Mouse (Mus musculus) embryo, embryonic 10 days (tissue): ENCODE data around the gene Ktn1.

ENCODE experiments used
- DNase-seq: peaks from one replicate; pipeline ENCODE4 v3.0.0-alpha.2; 2015; ENCODE audit warnings: low spot score

The Ktn1 gene

DNA sequence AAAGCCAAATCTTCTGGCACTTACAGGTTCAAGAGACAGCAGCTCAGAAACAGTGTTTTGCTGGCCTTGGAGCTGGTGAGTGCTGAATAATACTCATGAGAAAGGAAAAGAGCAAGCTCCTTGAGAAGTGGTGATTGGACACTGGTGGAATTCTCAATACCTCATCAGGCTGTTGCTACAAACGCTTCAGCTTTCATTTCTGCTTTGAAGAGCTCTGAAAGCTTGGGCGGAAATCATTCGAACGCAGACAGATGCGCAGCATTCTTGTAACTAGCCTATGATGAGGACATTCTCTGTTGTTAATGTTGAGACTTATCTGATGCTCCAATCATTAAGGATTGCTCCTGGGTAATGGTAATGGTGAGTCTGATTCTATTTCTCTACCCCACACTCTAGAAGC is at the start of gene Ktn1:
Gene Ktn1 (plus strand): TSS at position 231 of the 400 bp plus-strand sequence.
- peak; percentile 21 for DNase-seq

DNA sequence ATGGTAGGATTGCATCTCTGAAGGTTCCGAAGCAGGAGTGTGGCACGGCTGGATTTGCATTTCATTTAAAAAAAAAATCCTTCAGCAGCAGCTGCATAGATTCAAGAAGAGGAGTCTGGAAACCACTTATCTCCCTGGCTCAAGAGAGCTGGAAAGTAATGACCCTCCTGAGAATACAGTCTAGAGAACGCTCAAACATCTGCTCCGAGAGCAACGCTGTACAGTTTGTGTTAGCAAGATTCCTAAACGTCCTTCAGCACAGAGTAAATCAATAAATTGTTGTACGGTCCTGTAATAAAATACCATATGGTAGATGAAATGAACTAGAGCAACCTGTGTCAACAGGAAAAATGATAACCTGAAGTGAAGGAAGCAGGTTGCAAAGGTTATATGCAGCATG is 35.0 kb upstream of the Ktn1 start:
- no peak for DNase-seq

DNA sequence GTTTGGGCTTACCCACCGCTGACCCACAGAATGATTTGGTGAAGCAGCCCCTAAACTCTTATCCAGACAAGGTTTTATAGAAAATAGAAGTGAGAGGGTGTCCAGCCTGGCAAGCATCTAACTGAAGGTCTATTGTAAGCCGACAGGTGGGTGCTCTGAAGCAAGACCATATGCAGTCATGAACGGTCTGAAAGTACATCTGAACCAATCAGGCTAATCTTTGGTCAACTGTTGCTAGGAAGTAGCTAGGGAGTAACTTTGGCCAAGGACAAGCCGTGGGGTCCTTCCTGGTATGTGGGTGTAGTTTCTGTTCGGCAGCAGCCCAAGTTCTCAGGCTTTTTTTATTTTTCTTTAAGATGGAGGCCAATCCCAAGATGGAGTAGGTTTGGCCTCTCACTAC is 29.4 kb upstream of the Ktn1 start:
- DNase-seq = no peak

GRCm38 (mm10) chr14:47621901-47622300 is 26.3 kb upstream of the Ktn1 start:
- no peak for DNase-seq

DNA sequence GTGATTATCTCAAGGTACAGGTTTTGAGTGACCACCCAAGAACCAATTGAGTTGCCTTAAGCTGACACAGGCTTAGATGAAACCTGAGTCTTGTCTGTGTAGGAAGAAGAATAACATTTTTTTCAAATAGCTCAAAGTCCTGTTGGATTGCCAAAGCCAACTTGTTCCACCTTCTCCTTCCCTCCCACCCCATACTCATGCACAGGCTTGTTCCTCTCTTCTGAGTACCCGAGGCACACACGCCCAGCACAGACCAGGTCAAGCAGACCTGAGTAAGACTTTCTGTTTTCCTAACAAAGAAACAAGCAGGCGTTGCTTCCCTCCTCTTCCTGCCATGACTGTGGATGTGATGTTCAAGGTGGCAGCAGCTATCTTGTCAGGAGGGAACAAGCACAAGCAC is 23.4 kb upstream of the Ktn1 start:
- no peak for DNase-seq

- no peak for DNase-seq
Measured at GRCm38 (mm10) chr14:47626143-47626542, 22.1 kb upstream of the Ktn1 start.

DNA sequence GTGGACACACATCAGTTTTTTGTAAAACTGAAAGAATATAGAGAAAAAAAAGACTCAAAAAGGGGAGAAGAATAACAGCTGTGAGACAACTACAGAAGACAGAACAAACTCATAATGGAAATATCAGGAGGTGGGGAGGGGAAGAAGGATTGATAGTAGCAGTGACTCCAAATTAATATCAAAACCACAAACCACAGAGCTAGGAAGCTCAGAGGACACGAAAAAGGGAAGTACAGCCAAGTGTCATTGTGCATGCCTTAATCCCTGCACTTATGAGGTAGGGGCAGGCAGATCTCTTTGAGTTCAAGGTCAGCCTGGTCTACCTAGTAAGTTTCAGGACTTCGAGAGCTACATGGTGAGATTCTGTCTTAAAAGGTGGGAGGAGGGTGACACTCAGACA is 21.4 kb upstream of the Ktn1 start:
- no peak for DNase-seq

GRCm38 (mm10) chr14:47627360-47627759 is 20.9 kb upstream of the Ktn1 start:
- DNase-seq = no peak

DNA sequence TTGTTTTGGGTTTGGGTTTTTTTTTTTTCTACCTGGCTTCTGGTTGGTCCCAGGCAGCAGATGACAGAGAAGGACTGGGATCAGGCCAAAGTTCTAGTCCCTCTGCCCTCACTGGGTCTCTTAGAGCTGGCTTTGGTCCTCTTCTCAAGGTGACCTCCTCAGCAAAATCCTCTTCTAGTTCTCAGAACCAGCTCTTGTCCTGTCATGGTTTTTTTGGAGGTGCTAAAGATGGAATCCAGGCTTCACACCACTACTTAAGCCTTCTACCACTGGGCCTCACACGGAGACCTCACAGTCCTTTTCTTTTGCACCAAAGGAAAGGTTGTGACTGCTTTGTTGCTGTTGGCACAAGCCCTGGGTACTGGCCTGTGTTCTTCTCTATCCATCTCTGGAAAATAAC is 15.8 kb upstream of the Ktn1 start:
- no peak for DNase-seq

GRCm38 (mm10) chr14:47634410-47634809 is 13.8 kb upstream of the Ktn1 start:
- DNase-seq = peak; percentile 49

DNA sequence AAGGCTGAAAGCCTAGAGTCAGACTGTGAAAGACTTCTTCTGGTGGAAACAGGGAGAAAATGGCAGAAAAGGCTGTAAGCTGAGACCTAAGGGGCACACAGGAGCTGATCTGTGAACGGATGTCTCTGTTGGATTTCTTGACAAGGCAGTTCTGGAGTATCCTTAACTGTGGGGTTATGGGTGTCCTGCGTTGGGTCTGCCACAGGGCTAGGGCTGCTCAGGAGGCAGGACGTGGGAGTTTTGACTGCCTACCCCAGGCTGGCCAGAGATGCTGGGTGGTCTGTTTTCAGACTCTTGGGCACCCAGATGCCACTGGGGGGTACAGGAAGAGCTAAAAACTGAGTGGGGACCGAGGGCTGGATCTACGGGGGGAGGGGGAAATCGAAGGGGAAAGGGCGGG is 13.4 kb upstream of the Ktn1 start:
- no peak for DNase-seq

- no peak for DNase-seq
Measured at GRCm38 (mm10) chr14:47638316-47638895, 9.8 kb upstream of the Ktn1 start.

GRCm38 (mm10) chr14:47645620-47646019 is 2.6 kb upstream of the Ktn1 start:
- no peak for DNase-seq

DNA sequence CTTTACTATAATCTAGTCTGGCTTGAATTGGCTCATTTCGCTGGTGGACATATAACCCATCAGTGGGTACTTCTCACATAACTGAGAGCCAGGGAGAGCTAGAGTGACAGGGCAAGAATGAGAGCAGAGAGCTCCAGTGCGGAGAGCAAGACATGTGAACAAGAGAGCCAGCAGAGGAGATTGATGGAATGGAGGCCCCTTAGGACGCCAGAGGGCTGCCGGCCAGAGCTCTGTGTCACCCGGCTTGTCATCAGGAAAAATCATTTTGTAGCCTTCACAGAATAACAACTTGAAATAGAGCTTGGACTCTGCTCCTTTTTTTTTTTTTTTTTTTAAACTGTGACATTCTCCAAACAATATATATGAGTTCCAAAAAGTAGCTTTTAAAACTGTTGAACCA is 2.0 kb upstream of the Ktn1 start:
- peak; percentile 16 for DNase-seq

DNA sequence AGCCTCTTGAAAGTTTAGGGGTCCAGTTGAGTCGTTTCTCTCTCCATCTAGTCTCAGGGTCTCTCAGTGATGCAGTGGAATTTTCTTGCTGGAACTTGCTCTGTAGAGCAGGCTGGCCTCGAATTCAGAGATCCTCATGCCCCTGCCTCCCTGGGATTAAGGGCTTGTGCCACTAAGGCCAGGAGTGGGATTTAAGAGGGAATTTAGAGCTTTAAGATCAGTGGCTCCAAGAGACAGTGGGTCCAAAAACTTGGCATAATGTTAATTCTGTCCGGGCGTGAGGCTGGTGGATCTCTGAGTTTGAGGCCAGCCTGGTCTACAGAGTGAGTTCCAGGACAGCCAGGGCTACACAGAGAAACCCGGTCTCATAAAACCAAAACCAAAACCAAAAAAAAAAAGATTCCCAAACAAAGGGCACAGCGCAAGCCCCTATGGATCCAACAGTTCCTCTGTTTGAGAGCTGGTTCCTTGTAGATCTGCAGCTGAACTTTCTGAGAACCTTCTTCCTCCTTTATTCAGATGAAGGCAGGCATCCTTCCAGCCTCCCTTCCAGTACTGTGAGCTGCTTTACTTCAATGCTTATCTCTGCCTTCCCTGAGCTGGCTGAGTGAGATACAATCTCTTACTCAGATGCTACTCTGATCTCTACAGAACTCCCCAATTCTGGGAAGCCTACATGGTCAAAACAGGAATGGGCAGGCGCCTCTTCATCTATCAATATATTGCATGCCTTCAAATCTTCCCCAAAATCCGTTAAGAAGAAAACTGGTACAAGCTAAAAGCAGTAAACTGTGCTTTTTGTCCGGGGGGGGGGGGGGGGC is 1.3 kb upstream of the Ktn1 start:
- DNase-seq = no peak

GRCm38 (mm10) chr14:47648706-47649630 is 720 bp downstream of the Ktn1 start:
- peak; percentile 86 for DNase-seq

- DNase-seq = peak; percentile 74
Measured at GRCm38 (mm10) chr14:47649631-47650337, 1.5 kb downstream of the Ktn1 start.

DNA sequence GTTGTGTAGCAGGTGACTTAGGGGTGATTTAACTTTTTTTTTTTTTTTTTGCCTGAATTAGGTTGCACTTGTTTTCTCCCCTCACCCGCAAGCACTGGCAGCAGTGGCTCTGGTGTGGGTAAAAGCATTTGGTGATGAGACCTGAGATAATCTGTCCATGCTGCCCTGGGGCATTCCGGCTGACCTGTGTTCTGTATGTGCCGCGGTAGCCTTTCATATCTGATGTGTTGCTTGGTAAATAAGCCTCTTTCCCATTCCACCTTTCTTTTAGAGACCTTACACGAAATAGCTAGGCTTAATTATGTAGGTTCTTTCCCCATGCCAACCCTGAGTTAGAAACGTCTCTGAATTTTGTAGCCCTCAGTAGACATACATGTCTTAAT is 2.1 kb downstream of the Ktn1 start:
- DNase-seq = peak; percentile 27

- no peak for DNase-seq
Measured at GRCm38 (mm10) chr14:47651272-47651671, 3.0 kb downstream of the Ktn1 start.

DNA sequence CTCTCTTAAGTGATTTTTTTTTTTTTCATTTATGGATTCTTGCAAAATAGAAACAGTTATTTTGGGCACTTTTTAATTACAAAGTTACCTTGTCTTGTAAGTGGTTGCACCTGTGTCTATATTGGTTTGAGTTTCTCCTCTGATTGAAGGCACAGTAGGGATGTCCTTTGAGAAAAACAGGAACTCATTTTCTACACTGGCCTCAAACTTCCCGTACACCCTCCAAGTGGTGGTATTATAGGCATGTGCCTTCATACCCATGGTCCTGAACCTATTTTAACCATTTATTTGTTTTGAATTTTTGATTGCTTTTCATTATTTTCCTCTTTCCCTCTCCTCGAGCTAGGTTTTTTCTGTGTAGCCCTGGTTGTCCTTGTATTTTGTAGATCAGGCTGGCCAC is 7.2 kb downstream of the Ktn1 start:
- DNase-seq = no peak

DNA sequence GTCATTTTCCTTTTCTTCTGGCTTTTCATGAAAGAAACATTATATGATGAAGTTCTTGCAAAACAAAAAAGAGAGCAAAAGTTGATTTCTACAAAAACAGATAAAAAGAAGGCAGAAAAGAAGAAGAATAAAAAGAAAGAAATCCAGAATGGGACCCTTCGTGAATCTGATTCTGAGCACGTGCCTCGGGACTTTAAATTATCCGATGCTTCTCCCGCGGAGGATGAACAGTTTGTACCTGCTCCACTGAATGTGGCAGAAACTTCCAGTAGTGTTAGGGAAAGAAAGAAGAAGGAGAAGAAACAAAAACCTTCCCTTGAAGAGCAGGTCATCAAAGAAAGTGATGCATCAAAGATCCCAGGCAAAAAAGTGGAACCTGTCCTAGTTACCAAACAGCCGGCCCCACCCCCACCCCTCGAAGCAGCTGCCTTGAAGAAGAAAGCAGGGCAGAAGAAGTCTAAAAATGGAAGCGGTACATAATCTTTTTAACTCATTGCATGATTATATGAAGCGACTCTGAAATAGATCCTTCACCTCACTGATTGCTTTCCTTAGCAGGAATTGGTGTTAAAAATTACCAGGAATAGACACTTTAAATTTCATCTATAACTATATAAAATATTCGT is 15.7 kb downstream of the Ktn1 start:
- DNase-seq = no peak

- DNase-seq = no peak
Measured at GRCm38 (mm10) chr14:47664470-47664864, 16.2 kb downstream of the Ktn1 start.
